Mouse (Mus musculus) spleen, adult 2 months (tissue): ENCODE results near the gene Gpr84.

ENCODE experiments used
- CTCF ChIP-seq: fragments of 200-500 bp; IDR thresholded peaks from 2 replicates; pipeline ENCODE4 v1.5.1; 2011; ENCODE audit warnings: mild to moderate bottlenecking, inconsistent platforms; ENCODE audit not compliant: insufficient read depth, insufficient read length, insufficient replicate concordance; ENCODE audit errors: extremely low read depth
- POLR2A ChIP-seq: fragments of 200-500 bp; IDR thresholded peaks from 2 replicates; pipeline ENCODE4 v1.6.1; 2011; ENCODE audit warnings: low read depth, low read length, inconsistent platforms

DNA sequence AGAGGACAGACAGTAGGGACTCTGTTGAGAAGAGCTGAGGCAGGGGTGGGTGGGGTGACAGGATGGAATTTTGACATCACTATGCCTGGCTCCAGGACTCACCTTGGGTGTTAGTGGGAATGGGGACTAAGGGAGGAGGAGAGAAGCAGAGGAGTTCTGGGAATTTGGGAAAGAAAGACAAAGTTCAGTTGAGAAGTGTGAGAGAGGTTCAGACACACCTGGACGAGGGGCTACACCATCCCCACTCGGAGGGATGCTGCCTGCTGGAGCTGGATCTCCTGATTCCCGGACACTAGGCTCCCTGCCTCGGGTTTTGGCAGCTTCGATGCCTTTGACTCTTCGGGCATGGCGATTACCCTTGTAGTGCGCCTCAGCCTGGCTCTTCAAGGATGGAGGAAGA lies 7.3 kb upstream of the Gpr84 start:
- TF ChIP-seq POLR2A (no peak), CTCF (no peak)
